Mouse (Mus musculus) heart, embryonic 11.5 days (tissue): ENCODE data around the gene Slc7a11. TPM values are rescaled to one million over a fixed set of nuclear protein-coding genes. Genes with fewer than 3 reads are reported as not detected.

ENCODE experiments used
- ATAC-seq: fragments of 200-750 bp; cut with Nextera tagmentation; replicated peaks from 2 replicates; pipeline ENCODE4 v1.8.0; 2017; ENCODE audit warnings: moderate library complexity; ENCODE audit not compliant: insufficient number of reproducible peaks, low FRiP score, low TSS enrichment
- H3K27ac ChIP-seq: fragments of 300-500 bp; sonication (generic); 2 replicates; pipeline ENCODE4 v1.5.1; 2014; ENCODE audit warnings: mild to moderate bottlenecking, low read depth, low read length
- H3K27me3 ChIP-seq: fragments of 300-500 bp; sonication (generic); 2 replicates; pipeline ENCODE4 v1.6.1; 2014; ENCODE audit warnings: mild to moderate bottlenecking, low read length, mixed read lengths; ENCODE audit not compliant: control insufficient read depth, insufficient read depth
- H3K36me3 ChIP-seq: fragments of 300-500 bp; sonication (generic); 2 replicates; pipeline ENCODE4 v1.6.1; 2014; ENCODE audit warnings: mild to moderate bottlenecking, low read length, moderate library complexity, mixed read lengths; ENCODE audit not compliant: control insufficient read depth, insufficient read depth
- H3K4me1 ChIP-seq: fragments of 300-500 bp; sonication (generic); 2 replicates; pipeline ENCODE4 v1.6.1; 2014; ENCODE audit warnings: low read length; ENCODE audit not compliant: control insufficient read depth, insufficient read depth
- H3K4me2 ChIP-seq: fragments of 300-500 bp; sonication (generic); 2 replicates; pipeline ENCODE4 v1.6.1; 2014; ENCODE audit warnings: mild to moderate bottlenecking, moderate library complexity
- H3K4me3 ChIP-seq: fragments of 300-500 bp; sonication (generic); 2 replicates; pipeline ENCODE4 v1.5.1; 2014; ENCODE audit warnings: low read depth, low read length
- H3K9ac ChIP-seq: fragments of 300-500 bp; sonication (generic); 2 replicates; pipeline ENCODE4 v1.6.1; 2014; ENCODE audit warnings: mild to moderate bottlenecking, low read depth, low read length, moderate library complexity
- H3K9me3 ChIP-seq: fragments of 300-500 bp; sonication (generic); replicated peaks from 2 replicates; pipeline ENCODE4 v1.6.1; 2016; ENCODE audit warnings: low read length; ENCODE audit not compliant: control insufficient read depth
- WGBS: fragments of 180-500 bp; shearing (Covaris S2); extraction: QIAGEN DNeasy Blood & Tissue Kit; methylation state at CpG from one replicate; pipeline ENCODE4 v1.1.7; 2014; ENCODE audit not compliant: insufficient replicate concordance; 5-methylcytosine and 5-hydroxymethylcytosine counted together
- polyA plus RNA-seq: library from polyadenylated mRNA; unstranded; fragments of >200 nt; fragmentation: Nextera tagmentation; extraction: Ambion mirVana; gene quantifications from 2 replicates; pipeline ENCODE4 v1.2.1, GENCODE M21; 2014

The Slc7a11 gene
- polyA plus RNA-seq, 1 experiment from 2014 or later, result 0.06 TPM

DNA sequence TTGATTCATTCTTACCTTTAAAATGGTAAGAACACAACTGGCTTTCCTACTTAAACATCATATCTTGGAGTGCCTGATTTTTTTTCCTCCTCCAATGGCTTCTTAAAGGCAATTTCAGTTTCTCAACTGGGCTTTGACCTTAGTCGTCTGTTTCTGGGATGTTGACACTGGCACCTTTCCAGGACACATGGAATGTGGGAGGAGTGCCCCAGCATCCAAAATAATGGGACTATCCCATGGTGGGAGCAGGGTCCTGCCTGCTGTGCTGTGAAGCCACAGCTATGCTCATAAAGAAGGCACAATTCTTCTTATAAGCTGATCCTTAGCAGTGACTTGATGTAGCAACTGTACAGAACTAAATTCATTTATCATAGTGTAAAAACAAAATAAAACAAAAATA is 450.5 kb downstream of the Slc7a11 start:
- H3K27ac ChIP-seq, result no peak overlapping the region
- no peaks in the 10 kb centered on the region for H3K4me1 ChIP-seq
- H3K36me3 ChIP-seq, result no peaks in the 10 kb centered on the region
- no peaks in the 10 kb centered on the region for H3K9me3 ChIP-seq
- ATAC-seq, result no peak
- 13% methylated on average over 1 of the region's 1 CpGs for WGBS
- no peaks in the 10 kb centered on the region for H3K27me3 ChIP-seq
- no peak overlapping the region for H3K4me2 ChIP-seq
- no peak overlapping the region for H3K9ac ChIP-seq
- H3K4me3 ChIP-seq, result no peak overlapping the region

DNA sequence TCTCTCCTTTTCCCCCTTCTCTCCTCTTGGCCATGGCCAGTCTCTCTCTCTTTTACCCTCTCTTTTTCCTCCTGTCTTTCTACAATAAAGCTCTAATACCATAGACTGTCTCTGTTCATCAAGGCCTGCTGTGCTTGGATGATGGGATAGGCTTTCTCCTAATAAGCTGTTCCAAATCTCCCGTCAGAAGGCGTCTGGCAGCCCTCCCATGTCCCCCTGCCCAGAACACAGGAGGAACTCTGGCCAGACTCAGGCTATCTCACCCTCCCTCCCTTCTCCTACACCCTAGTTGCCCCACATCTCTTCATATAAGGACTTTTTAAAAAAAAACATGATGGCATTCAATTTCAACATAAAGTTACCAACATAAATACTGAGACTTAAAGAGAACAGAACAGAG is 456.2 kb downstream of the Slc7a11 start:
- Histone ChIP-seq H3K4me3 (no peak overlapping the region), H3K9me3 (no peaks in the 10 kb centered on the region), H3K27ac (no peak overlapping the region), H3K9ac (no peak overlapping the region), H3K4me2 (no peak overlapping the region), H3K36me3 (no peaks in the 10 kb centered on the region), H3K27me3 (no peaks in the 10 kb centered on the region), H3K4me1 (no peaks in the 10 kb centered on the region)
- no peak for ATAC-seq
- 69% methylated on average over 2 of the region's 2 CpGs for WGBS

DNA sequence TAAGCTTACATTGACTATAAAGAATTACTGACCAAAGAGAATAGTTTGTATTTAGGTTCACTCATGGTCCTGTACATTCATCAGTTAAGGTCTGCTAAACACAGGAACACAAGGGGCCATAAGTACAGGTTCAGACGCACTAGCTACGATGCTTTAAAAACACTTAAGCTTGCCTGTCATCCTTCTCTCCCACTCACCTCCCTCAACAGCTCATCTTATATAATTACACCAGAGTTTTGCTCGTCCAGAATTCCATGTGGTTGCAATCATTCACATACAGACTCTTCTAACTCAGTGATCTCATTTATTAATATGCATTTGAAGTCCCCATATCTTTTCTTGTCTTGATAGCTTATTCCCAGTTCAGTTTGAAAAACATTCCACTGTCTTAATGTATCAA is 458.6 kb downstream of the Slc7a11 start:
- ATAC-seq, result no peak
- Histone ChIP-seq H3K36me3 (no peaks in the 10 kb centered on the region), H3K4me1 (no peaks in the 10 kb centered on the region), H3K27ac (no peak overlapping the region), H3K9ac (no peak overlapping the region), H3K9me3 (no peaks in the 10 kb centered on the region), H3K4me2 (no peak overlapping the region), H3K27me3 (no peaks in the 10 kb centered on the region), H3K4me3 (no peak overlapping the region)
- 38% methylated on average over 3 of the region's 3 CpGs for WGBS

DNA sequence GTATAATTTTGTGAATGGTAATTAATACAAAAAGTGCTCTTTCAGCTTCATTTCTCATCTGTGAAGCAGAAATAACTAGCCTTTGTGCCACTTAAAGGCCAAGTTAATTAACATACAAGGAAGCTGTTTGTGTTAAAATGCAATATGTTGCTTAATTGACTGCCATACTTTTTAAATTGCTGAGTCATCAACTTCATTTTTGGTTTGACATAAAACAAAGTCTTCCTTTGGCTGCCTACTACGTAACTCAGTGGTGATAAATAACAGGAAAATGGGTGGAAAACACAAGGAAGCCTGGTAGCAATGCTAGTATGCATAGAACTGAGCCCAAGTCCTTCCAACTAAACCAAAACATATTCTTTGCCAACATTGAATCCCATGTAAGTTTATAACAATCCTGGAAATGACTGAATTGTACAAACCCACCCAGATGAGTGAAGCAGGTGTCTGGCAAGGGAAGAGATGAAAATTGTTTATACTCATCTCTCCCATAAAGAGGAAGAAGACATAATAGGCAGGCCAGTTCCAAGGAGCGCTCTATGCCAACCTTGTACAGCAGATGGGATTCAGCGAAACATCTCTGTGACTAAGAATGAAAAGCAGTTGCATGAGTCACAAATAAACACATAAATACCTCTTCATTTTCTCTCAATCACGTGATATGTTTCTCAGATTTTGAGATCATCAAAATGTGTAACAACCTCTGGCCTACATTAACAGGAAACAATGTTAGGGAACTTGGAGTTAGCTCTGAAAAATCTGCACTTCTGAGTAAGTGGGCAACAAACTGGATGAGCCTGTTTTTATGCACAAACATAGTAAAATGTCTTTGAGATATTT is 459.8 kb downstream of the Slc7a11 start:
- Histone ChIP-seq H3K4me2 (no peak overlapping the region), H3K27ac (no peak overlapping the region), H3K9ac (no peak overlapping the region), H3K4me3 (no peak overlapping the region), H3K36me3 (no peaks in the 10 kb centered on the region), H3K9me3 (no peaks in the 10 kb centered on the region), H3K4me1 (no peaks in the 10 kb centered on the region), H3K27me3 (no peaks in the 10 kb centered on the region)
- WGBS, result 76% methylated on average over 4 of the region's 4 CpGs
- ATAC-seq, result no peak

DNA sequence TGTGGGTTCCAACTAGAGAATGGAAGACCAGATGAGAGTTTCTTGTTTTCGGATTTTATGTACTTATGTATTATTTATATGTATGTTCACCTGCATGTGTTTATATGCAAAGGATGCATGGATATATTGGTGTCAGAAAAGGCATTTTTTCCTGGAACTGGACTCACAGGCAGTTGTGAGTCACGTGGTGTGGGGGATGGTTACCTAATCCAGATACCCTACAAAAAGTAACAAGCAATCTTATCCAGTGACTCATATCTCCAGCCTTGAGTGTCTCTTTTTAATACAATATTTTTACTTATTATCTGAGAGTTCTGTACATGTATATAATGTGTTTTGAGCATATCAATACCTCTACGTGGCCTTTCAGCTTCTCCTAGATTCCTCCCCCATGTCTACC is 469.4 kb downstream of the Slc7a11 start:
- Histone ChIP-seq H3K4me3 (no peak overlapping the region), H3K27ac (no peak overlapping the region), H3K27me3 (no peaks in the 10 kb centered on the region), H3K9ac (no peak overlapping the region), H3K9me3 (no peaks in the 10 kb centered on the region), H3K4me2 (no peak overlapping the region), H3K4me1 (no peaks in the 10 kb centered on the region), H3K36me3 (no peaks in the 10 kb centered on the region)
- 71% methylated on average over 3 of the region's 3 CpGs for WGBS
- ATAC-seq, result no peak

DNA sequence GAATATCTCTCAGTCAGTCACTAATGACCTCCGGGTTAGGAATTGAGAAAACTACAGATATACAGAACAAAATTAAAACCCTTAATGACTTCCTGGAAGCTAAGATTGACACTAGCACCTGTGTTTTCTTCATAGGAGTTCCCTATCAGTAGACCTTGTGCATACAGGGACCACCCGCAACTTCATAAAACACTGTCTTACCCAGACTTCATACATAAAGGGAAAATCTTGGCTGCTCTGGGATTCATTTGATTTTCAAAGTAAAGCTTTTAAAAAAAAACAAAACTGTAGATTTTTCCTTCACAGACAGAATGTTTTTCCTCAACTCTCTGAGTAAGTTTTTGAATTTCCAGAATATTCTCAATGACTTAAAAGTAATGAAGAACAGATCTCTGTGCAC is 477.8 kb downstream of the Slc7a11 start:
- ATAC-seq, result no peak
- Histone ChIP-seq H3K9ac (no peak overlapping the region), H3K4me3 (no peak overlapping the region), H3K27me3 (no peaks in the 10 kb centered on the region), H3K36me3 (no peaks in the 10 kb centered on the region), H3K4me1 (no peaks in the 10 kb centered on the region), H3K9me3 (no peaks in the 10 kb centered on the region), H3K27ac (no peak overlapping the region), H3K4me2 (no peak overlapping the region)
- WGBS, result 86% methylated on average over 2 of the region's 2 CpGs

DNA sequence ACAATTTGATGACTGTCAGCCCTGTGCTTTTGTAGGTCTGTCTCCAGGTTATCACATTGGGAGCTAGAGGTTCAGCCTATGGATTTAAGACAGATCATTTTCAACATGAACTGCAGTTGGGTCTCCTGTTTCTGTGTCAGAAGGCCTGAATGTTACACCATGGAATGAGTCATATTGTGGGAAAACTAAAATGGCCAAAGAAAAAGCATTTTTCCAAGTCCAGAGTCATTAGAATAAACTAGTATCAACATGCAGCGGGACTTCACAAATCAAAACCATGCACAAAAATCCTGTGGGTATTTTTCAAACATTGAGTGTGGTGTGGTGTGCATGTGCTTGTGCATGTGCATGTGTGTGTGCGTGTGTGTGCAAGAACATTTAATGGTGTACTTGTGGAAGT is 482.8 kb downstream of the Slc7a11 start:
- Histone ChIP-seq H3K4me1 (no peaks in the 10 kb centered on the region), H3K4me3 (no peak overlapping the region), H3K36me3 (no peaks in the 10 kb centered on the region), H3K4me2 (no peak overlapping the region), H3K9ac (no peak overlapping the region), H3K27ac (no peak overlapping the region), H3K27me3 (no peaks in the 10 kb centered on the region), H3K9me3 (no peaks in the 10 kb centered on the region)
- ATAC-seq, result no peak
- WGBS, result 86% methylated on average over 2 of the region's 2 CpGs

DNA sequence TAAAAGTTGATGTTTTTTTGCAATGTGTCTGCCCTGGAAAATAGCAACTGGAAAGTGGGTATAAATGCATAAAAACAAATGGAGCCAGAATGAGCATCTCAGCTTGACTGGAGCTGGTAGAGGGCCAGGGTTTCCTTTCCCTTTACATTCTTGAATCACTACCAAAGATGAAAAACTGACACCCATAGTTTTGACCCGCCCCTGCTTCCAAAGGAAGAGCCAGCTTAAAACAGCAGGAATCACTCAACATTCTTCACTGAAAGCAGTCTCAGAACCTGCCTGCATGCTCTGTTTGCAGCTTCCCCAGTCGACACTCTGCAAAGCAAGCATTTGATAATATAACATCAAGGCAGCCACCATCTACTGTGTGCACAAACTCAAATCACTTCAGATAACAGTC is 496.6 kb downstream of the Slc7a11 start:
- Histone ChIP-seq H3K9ac (no peak overlapping the region), H3K4me1 (no peaks in the 10 kb centered on the region), H3K36me3 (no peaks in the 10 kb centered on the region), H3K4me3 (no peak overlapping the region), H3K4me2 (no peak overlapping the region), H3K27ac (no peak overlapping the region), H3K9me3 (no peaks in the 10 kb centered on the region), H3K27me3 (no peaks in the 10 kb centered on the region)
- 17% methylated on average over 2 of the region's 2 CpGs for WGBS
- ATAC-seq, result no peak

DNA sequence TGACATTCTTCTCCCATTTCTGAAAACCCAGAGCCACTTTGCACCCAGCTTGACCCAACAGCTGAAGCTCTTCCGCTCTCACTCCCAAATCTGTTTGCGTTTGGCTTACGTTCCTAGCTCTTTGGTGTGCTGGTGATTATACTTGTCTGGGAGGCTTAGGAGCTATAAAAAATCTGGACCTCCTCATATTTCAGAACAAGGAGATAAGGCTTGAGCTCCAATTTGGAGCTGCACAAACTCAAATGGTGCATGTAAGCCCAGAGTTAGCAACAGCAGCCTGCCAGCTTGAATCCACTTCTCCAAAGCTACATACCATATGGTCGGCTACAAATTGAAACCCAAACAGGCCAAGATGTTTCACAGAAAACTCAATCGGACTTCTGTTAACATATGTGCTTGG is 498.6 kb downstream of the Slc7a11 start:
- ATAC-seq, result no peak
- Histone ChIP-seq H3K4me2 (no peak overlapping the region), H3K27me3 (no peaks in the 10 kb centered on the region), H3K4me1 (no peaks in the 10 kb centered on the region), H3K9me3 (no peaks in the 10 kb centered on the region), H3K36me3 (no peaks in the 10 kb centered on the region), H3K9ac (no peak overlapping the region), H3K4me3 (no peak overlapping the region), H3K27ac (no peak overlapping the region)
- WGBS, result 57% methylated on average over 5 of the region's 5 CpGs
